Mouse (Mus musculus): ENCODE data around the gene Adam15. TPM values are rescaled to one million over a fixed set of nuclear protein-coding genes. Genes with fewer than 3 reads are reported as not detected.
A peak's percentile ranks its signal among the peaks of the same experiment; 100 is the strongest.

Gene Adam15
- total RNA-seq, 2 experiments from 2014 or later, result 122 to 127 TPM

GRCm38 (mm10) chr3:89322131-89322500 is 27.7 kb downstream of the Adam15 start:
- Histone ChIP-seq H3K4me3 (peak overlapping the region; percentile 83), H3K27ac (peak overlapping the region; percentile 93)
- no peak for DNase-seq (ENCODE audit: low spot score in 2 of 2)
- TF ChIP-seq CTCF (conservative IDR thresholded peaks at IDR 0.05), result no peak

DNA sequence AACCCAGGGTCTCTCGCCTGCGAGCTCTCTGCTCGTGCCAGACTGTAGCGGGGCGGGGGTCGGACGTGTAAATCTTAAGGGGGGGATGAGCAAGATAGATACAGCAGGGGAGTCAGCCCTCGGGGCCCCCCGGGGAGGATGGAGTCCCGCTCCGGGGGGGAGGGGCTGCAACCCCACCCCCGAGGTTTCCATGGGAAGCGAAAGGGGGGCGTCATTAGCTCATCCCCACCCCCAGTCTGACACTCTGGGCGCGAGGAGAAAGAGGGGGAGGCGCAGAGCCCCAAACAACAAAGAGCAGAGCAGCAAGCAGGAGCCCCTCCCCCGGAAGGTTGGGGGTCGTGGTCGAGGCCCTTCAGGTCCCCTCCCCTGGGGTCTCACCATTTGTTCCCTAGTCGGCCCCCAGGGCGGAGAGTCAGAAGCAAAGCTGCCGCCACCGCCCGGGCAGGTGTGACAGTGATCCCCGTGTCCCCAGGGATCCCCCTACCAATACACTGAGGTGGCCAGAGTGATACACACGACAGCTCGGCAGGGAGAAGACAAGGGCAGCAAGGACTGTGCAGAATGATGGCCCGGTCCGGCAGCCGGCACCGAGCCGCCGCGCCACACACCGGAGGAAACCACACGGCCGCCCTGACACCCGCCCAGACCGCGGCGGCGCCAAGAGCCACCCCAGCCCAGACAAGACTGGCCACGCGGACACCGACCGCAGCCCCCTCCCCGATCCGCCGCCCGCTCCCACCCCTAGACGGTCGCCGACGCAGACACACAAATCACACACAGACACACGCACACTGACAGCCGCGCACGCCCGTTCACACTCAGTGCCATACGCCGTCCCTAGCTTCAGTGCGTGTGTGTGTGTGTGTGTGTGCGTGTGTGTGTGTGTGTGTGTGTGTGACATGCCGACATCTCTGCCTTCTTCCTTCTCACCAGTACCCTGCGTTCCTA is 28.3 kb downstream of the Adam15 start:
- DNase-seq (ENCODE audit: low spot score in 2 of 2), result no peak
- no peak for TF ChIP-seq CTCF (conservative IDR thresholded peaks at IDR 0.05)
- Histone ChIP-seq H3K27ac (peak overlapping the region; percentile 93), H3K4me3 (peak overlapping the region; percentile 83)

GRCm38 (mm10) chr3:89320581-89321182 is 29.1 kb downstream of the Adam15 start:
- no peak for TF ChIP-seq CTCF (conservative IDR thresholded peaks at IDR 0.05)
- Histone ChIP-seq H3K27ac (peak overlapping the region; percentile 93), H3K4me3 (peak overlapping the region; percentile 83)
- DNase-seq (ENCODE audit: low spot score in 2 of 2), result no peak

DNA sequence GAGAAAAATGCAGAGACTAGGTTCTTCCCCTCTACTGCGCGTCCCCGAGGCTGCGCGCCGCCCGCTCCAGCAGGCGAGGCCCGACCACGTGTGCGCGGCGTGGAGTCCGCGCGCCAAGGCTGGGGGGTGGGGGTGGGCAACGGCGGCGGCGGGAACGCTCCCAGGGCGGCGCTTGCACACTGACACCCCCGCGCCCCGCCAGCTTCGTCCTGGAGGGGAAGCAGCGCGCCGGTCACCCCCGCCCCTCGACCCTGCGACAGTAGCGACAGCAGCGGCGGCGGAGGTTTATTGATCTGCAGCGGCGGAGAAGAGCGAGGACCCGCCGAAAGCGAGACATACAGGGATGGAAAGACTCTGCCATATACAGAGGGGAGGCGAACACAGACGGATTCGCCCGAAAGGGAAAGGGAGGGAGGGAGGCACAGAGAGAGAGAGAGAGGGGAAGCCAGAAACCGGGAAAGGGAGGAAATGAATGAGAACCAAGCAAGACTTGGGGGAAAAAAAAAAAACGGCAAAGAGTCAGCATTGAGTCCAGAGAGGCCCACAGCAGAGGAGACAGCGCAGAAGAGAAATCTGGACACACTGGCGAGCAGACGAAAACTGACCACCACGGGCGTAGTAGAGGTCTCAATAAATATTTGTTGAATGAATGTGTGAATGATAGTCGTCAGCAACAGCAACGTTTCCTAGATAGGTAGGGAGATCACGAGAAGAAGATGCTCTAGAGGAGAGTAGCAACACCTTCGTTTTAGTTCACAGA is 30.0 kb downstream of the Adam15 start:
- H3K4me3 ChIP-seq, result peak overlapping the region; percentile 83
- TF ChIP-seq CTCF (conservative IDR thresholded peaks at IDR 0.05), result no peak
- H3K27ac ChIP-seq, result peak overlapping the region; percentile 93
- peak in 1 of 2 experiments; percentile 56 for DNase-seq (ENCODE audit: low spot score in 2 of 2)

- no peak for DNase-seq (ENCODE audit: low spot score in 2 of 2)
- TF ChIP-seq CTCF (conservative IDR thresholded peaks at IDR 0.05), result no peak
- H3K27ac ChIP-seq, result peak overlapping the region; percentile 93
- peak overlapping the region; percentile 83 for H3K4me3 ChIP-seq
Observed at GRCm38 (mm10) chr3:89318971-89319590, 30.7 kb downstream of the Adam15 start.

- no peak for DNase-seq (ENCODE audit: low spot score in 2 of 2)
- TF ChIP-seq CTCF (conservative IDR thresholded peaks at IDR 0.05), result no peak
- Histone ChIP-seq H3K27ac (peak overlapping the region; percentile 62; the same call in 1 of the 2 replicates), H3K4me3 (no peak overlapping the region)
Observed at GRCm38 (mm10) chr3:89318316-89318715, 31.5 kb downstream of the Adam15 start.

DNA sequence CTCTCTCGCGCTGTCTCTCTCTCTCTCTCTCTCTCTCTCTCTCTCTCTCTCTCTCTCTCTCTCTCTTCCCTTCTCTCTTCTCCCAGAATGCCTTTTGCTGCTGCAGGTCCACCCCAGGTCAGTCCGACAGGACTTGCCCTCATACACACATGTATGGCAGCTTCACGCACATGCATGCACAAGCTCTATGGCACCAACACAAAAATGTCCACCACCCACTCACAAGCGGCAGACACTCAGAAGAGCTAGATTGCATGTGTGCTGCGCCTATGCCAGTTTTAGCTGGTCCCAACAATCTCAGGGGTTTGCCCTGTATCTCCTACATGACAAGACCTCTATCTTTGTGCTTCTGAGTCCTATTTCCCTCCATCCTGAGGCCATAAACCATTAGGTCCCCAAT is 32.5 kb downstream of the Adam15 start:
- Histone ChIP-seq H3K27ac (peak overlapping the region; percentile 62), H3K4me3 (no peak overlapping the region)
- no peak for TF ChIP-seq CTCF (conservative IDR thresholded peaks at IDR 0.05)
- no peak for DNase-seq (ENCODE audit: low spot score in 2 of 2)

- peak overlapping the region; percentile 62; the same call in 1 of the 2 replicates for H3K27ac ChIP-seq
- TF ChIP-seq CTCF (conservative IDR thresholded peaks at IDR 0.05), result peak; percentile 97
- DNase-seq (ENCODE audit: low spot score in 2 of 2), result peak; percentile 90 to 92
- H3K4me3 ChIP-seq, result no peak overlapping the region
Observed at GRCm38 (mm10) chr3:89316833-89317232, 33.0 kb downstream of the Adam15 start.

DNA sequence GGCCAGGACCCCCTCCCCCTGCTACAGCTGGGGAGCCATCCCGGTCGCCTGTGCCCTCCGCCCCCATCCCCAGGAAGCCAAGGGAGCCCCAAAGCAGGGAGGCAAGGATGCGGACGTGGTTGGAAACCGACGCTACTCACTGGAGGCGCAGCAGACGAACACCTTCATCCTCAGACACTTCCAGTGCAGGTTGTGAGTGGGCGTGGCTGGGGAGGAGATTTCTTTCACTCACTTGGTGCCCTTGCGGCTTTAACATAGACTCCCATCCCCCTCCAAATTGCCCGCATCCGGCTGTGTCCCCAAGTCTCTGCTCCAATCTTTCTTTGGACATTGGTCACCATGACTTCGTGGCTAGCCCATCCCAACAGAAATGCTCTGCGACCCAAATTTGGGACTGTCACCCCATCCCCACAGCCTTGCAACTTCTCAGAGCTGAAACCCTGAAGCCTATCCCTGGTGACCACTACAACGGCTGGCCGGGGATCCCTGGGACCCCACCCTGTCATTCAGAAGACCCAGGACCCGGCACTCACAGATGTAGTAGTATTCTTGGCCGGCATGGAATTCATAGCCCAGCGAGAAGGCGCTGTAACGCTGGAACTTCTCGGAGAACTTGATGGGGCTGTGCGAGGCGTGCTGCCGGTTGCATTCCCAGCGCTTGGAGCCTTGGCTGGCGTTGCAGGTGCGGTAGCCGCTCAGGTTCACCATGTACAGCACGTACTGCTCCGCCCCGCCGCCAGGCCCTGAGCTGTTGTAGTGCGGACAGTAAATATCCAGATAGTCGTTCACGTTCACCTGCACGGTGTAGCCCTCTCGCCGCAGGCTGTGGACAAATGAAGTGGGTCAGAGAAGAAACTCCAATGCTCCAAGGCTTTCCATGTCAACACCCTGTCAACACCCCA is 33.6 kb downstream of the Adam15 start:
- no peak for DNase-seq (ENCODE audit: low spot score in 2 of 2)
- peak overlapping the region; percentile 0 for H3K27ac ChIP-seq
- H3K4me3 ChIP-seq, result peak overlapping the region; percentile 3; the same call in 1 of the 2 replicates

GRCm38 (mm10) chr3:89315195-89315929 is 34.4 kb downstream of the Adam15 start:
- H3K4me3 ChIP-seq, result peak overlapping the region; percentile 37
- TF ChIP-seq CTCF (conservative IDR thresholded peaks at IDR 0.05), result peak; percentile 94
- peak in 1 of 2 experiments; percentile 89 for DNase-seq (ENCODE audit: low spot score in 2 of 2)
- peak overlapping the region; percentile 82 for H3K27ac ChIP-seq

More for the DNA sequence above, 33.6 kb downstream of the Adam15 start:
- peak; percentile 38; the same call in 1 of the 2 replicates for TF ChIP-seq CTCF (conservative IDR thresholded peaks at IDR 0.05)

GRCm38 (mm10) chr3:89314791-89315190 is 35.0 kb downstream of the Adam15 start:
- TF ChIP-seq CTCF (conservative IDR thresholded peaks at IDR 0.05), result no peak
- no peak for DNase-seq (ENCODE audit: low spot score in 2 of 2)
- H3K27ac ChIP-seq, result peak overlapping the region; percentile 82
- H3K4me3 ChIP-seq, result peak overlapping the region; percentile 37

All from layer of hippocampus, adult 2 months (tissue).